Mouse (Mus musculus) cerebellum, postnatal 4 days (tissue): Measurements from ENCODE around the gene Gm8247.
"Not testable (repeated sequence)": the region's sequence is repeated elsewhere in the genome, so short reads cannot be mapped to it uniquely, and the experiment has no call there.

Experiments
- DNase-seq, 2 experiments: peaks; one replicate each; pipeline ENCODE4 v3.0.0; 2022; ENCODE audit warnings: low spot score in 2 of 2, mixed read lengths in 1 of 2

The Gm8247 gene

DNA sequence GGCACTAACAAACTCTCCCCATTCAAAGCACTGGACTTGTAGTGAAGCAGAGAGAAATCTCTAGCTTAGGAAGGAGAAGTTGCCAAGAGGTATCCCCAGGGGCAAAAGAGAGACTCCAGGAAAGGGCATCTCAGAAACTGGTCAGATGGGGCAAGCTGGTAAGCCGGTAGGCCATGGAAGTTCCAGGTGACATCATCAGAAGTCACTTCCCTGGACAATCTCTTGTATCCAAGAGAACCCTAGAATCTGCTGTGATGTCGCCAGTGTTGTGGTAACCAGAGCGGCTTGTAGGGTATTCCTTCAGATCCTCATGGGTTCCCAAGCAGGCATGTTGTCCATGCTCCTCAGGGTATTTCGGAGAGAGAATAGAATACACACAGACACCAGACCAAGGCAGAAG lies at the start of gene Gm8247:
TSS of gene Gm8247 (plus strand) at position 301 of the 400 bp plus-strand sequence.
- DNase-seq = not testable (repeated sequence)

DNA sequence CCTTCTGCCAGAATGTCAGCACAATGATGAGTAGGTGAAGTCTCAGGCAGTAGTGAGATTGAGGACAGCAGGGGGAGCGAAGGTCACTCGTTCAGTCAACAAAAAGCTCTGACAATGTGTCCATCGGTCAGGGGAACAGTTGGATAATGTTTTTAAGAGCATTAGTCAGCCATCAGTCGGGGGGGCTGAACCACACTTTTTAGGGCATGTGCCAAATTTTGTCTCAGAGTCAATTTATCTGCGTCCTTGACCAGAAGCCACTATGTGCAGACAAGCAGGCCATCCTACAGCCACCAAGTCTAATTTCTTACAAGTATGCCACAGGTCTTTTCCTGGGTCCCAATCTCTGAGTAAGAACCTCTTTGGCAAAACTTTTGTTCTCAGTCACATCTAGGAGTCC lies 35.0 kb upstream of the Gm8247 start:
- not testable (repeated sequence) for DNase-seq

DNA sequence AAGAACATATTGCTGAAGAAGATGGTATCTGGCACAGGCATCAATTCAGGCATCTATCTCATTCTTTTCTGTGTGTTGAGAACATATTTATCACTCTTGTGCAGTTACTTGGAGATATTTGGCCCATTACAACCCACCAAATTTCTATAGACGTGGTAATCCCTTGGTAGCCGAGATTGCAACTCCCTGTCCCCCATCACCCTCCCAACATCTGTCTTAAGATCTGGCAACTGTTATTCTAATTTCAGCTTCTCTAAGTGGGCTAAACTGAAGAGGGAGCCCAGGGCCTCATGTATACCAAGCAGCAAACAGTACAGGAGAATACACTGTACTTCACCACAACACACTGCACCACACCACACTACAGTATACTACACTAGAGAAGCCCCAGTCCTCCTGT lies 8.8 kb downstream of the Gm8247 start:
- not testable (repeated sequence) for DNase-seq

DNA sequence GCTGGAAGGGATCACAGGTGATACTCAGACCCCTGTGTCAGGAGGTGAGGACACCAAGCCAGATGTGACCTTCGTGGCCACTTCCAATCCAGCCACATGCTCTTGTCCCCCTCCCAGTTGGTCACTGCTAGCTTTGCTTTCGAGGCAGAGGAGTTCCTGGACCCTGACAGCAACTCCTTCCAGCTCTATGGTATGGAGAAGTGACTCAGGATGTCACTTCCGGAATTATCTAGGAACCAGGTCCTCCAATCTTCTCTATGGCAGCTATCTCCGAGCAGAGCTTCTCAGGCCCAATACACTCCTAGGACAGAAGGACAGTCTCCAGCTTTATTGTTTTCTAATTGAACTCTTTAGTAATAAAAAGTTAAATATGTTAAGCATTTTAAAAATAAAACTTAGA lies 44.8 kb downstream of the Gm8247 start, which contains the start of gene Gm5624:
TSS of gene Gm5624 (minus strand) at position 202 of the 400 bp plus-strand sequence.
- not testable (repeated sequence) for DNase-seq
